Mouse (Mus musculus): ENCODE measurements at regions not wholly inside any gene's neighbourhood (a gene's known extent, or its start where the extent isn't known, plus 50 kb on each side); places are given as distances from the start of the nearest gene placed in this dataset.

DNA sequence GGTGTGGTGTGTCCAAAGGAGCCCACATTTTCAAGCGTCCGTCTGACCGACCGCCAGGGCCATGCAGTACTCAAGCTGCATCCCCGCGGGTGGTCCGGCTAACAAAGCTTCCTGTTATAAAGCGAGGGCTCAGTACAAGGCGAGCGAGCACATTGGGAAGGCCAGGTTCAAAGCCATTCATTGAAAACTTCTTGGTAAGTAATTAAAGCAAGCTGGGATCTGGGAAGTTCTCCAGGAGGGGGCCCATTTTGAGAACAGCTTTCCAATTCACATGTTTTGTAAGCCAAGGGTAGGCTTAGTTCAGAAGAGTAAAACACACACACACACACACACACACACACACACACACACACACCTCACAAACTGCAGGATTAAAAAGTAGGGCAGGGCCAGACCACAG lies 57.3 kb upstream of the Prep start:
- no peak overlapping the region for H3K27ac ChIP-seq (ENCODE audit: low read depth, low read length)
- H3K9ac ChIP-seq (ENCODE audit: low read length) = no peak overlapping the region
- H3K36me3 ChIP-seq (ENCODE audit: control insufficient read depth, insufficient read depth, low read length) = no peaks in the 10 kb centered on the region
- no peaks in the 10 kb centered on the region for H3K9me3 ChIP-seq (replicated peaks; ENCODE audit: control insufficient read depth, low read length)
- H3K27me3 ChIP-seq (replicated peaks; ENCODE audit: control insufficient read depth, insufficient read depth, low read length) = no peaks in the 10 kb centered on the region
- 3% methylated on average over 10 of the region's 10 CpGs for WGBS
- no peak overlapping the region for H3K4me3 ChIP-seq (ENCODE audit: low read depth, low read length)
- DNase-seq (ENCODE audit: low spot score) (peak; percentile 92), ATAC-seq (peak; percentile 94)
- H3K4me2 ChIP-seq (ENCODE audit: low read length) = no peak overlapping the region
- H3K4me1 ChIP-seq (ENCODE audit: control insufficient read depth, insufficient read depth, low read length) = peaks cover 7% of the 10 kb centered on the region; the same call in 1 of the 2 replicates

- Histone ChIP-seq H3K4me2 (ENCODE audit: low read length) (no peak overlapping the region), H3K4me3 (ENCODE audit: low read depth, low read length) (no peak overlapping the region), H3K9me3 (replicated peaks; ENCODE audit: control insufficient read depth, low read length) (no peaks in the 10 kb centered on the region), H3K4me1 (ENCODE audit: control insufficient read depth, insufficient read depth, low read length) (peaks cover 7% of the 10 kb centered on the region; the same call in 1 of the 2 replicates), H3K27ac (ENCODE audit: low read depth, low read length) (no peak overlapping the region), H3K9ac (ENCODE audit: low read length) (no peak overlapping the region), H3K36me3 (ENCODE audit: control insufficient read depth, insufficient read depth, low read length) (no peaks in the 10 kb centered on the region), H3K27me3 (replicated peaks; ENCODE audit: control insufficient read depth, insufficient read depth, low read length) (no peaks in the 10 kb centered on the region)
- ATAC-seq (peak; percentile 56), DNase-seq (ENCODE audit: low spot score) (no peak)
- WGBS = 31% methylated on average over 1 of the region's 1 CpGs
Observed at GRCm38 (mm10) chr10:45009235-45009634, 57.8 kb upstream of the Prep start.

- Histone ChIP-seq H3K27ac (ENCODE audit: low read depth, low read length) (no peak overlapping the region), H3K9me3 (replicated peaks; ENCODE audit: control insufficient read depth, low read length) (no peaks in the 10 kb centered on the region), H3K4me1 (ENCODE audit: control insufficient read depth, insufficient read depth, low read length) (0 out of 2 replicates have a peak, but pooled peaks cover 4% of the 10 kb centered on the region), H3K4me3 (ENCODE audit: low read depth, low read length) (no peak overlapping the region), H3K9ac (ENCODE audit: low read length) (no peak overlapping the region), H3K4me2 (ENCODE audit: low read length) (no peak overlapping the region), H3K27me3 (replicated peaks; ENCODE audit: control insufficient read depth, insufficient read depth, low read length) (peaks cover 3% of the 10 kb centered on the region; the same call in 1 of the 2 replicates), H3K36me3 (ENCODE audit: control insufficient read depth, insufficient read depth, low read length) (no peaks in the 10 kb centered on the region)
- DNase-seq (ENCODE audit: low spot score) = no peak
- WGBS = 56% methylated on average over 9 of the region's 9 CpGs
- ATAC-seq = no peak
Observed at GRCm38 (mm10) chr10:45004037-45004653, 62.9 kb upstream of the Prep start.

- 12% methylated on average over 2 of the region's 2 CpGs for WGBS
- Histone ChIP-seq H3K4me1 (ENCODE audit: control insufficient read depth, insufficient read depth, low read length) (0 out of 2 replicates have a peak, but pooled peaks cover 4% of the 10 kb centered on the region), H3K9ac (ENCODE audit: low read length) (no peak overlapping the region), H3K27ac (ENCODE audit: low read depth, low read length) (no peak overlapping the region), H3K36me3 (ENCODE audit: control insufficient read depth, insufficient read depth, low read length) (no peaks in the 10 kb centered on the region), H3K4me3 (ENCODE audit: low read depth, low read length) (no peak overlapping the region), H3K9me3 (replicated peaks; ENCODE audit: control insufficient read depth, low read length) (no peaks in the 10 kb centered on the region), H3K27me3 (replicated peaks; ENCODE audit: control insufficient read depth, insufficient read depth, low read length) (peaks cover 8% of the 10 kb centered on the region; the same call in 1 of the 2 replicates), H3K4me2 (ENCODE audit: low read length) (no peak overlapping the region)
- ATAC-seq (no peak), DNase-seq (ENCODE audit: low spot score) (peak; percentile 51)
Observed at GRCm38 (mm10) chr10:45003344-45003681, 63.7 kb upstream of the Prep start.

- Histone ChIP-seq H3K36me3 (ENCODE audit: control insufficient read depth, insufficient read depth, low read length) (no peaks in the 10 kb centered on the region), H3K9ac (ENCODE audit: low read length) (no peak overlapping the region), H3K4me1 (ENCODE audit: control insufficient read depth, insufficient read depth, low read length) (peaks cover 7% of the 10 kb centered on the region; the same call in 1 of the 2 replicates), H3K4me2 (ENCODE audit: low read length) (no peak overlapping the region), H3K4me3 (ENCODE audit: low read depth, low read length) (no peak overlapping the region), H3K9me3 (replicated peaks; ENCODE audit: control insufficient read depth, low read length) (no peaks in the 10 kb centered on the region), H3K27ac (ENCODE audit: low read depth, low read length) (no peak overlapping the region), H3K27me3 (replicated peaks; ENCODE audit: control insufficient read depth, insufficient read depth, low read length) (peaks cover 8% of the 10 kb centered on the region; the same call in 1 of the 2 replicates)
- no peak for ATAC-seq
- WGBS = 63% methylated on average over 8 of the region's 8 CpGs
- DNase-seq (ENCODE audit: low spot score) = no peak
Observed at GRCm38 (mm10) chr10:45002637-45003343, 64.2 kb upstream of the Prep start.

GRCm38 (mm10) chr10:45000873-45001859 lies 65.8 kb upstream of the Prep start:
- H3K27ac ChIP-seq (ENCODE audit: low read depth, low read length) = no peak overlapping the region
- ATAC-seq (peak; percentile 36), DNase-seq (ENCODE audit: low spot score) (peak; percentile 83)
- H3K4me1 ChIP-seq (ENCODE audit: control insufficient read depth, insufficient read depth, low read length) = peaks cover 9% of the 10 kb centered on the region; the same call in 1 of the 2 replicates
- peaks cover 8% of the 10 kb centered on the region; the same call in 1 of the 2 replicates for H3K27me3 ChIP-seq (replicated peaks; ENCODE audit: control insufficient read depth, insufficient read depth, low read length)
- no peaks in the 10 kb centered on the region for H3K36me3 ChIP-seq (ENCODE audit: control insufficient read depth, insufficient read depth, low read length)
- peak overlapping the region; percentile 30 for H3K4me3 ChIP-seq (ENCODE audit: low read depth, low read length)
- peak overlapping the region; percentile 55 for H3K9ac ChIP-seq (ENCODE audit: low read length)
- no peaks in the 10 kb centered on the region for H3K9me3 ChIP-seq (replicated peaks; ENCODE audit: control insufficient read depth, low read length)
- H3K4me2 ChIP-seq (ENCODE audit: low read length) = peak overlapping the region; percentile 51
- 46% methylated on average over 12 of the region's 12 CpGs for WGBS

DNA sequence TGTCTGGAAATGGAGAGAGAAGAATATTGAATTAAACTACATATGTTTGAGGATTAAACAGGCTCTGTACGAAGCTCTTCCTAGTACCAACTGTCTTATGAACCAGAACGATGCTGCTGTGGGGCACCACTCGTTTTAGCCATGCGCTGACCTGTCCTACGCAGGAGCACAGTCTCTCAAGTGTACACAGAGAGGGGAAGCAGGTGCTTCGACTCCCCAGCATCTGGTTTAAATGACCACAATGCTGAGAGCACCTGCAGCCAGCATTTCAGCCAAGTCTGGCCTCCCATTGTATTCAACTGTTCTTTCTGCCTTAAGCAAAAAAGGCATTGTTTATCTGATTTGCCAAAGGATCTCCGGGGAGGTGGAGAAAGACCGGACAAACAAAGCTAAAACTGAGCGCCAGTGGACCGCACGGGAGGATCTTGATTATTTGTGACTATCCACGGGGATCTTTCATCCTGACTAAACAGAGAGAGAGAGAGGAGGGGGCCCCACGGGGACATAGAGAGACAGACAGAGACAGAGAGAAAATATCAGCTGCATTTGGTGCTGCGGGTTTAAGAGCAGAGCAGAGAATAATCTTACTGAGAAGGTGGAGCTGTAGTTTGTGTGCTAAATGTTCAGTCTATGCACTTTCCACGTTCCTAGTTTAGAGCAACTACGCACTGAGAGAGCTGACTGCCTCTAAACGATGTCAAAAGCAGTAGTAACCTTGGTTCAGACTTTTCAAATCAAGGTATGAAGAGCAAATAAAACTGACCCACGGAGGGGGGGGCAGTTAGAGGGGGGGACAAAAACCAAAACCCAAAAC lies 66.8 kb upstream of the Prep start:
- WGBS = 9% methylated on average over 18 of the region's 18 CpGs
- H3K27ac ChIP-seq (ENCODE audit: low read depth, low read length) = no peak overlapping the region
- H3K4me2 ChIP-seq (ENCODE audit: low read length) = peak overlapping the region; percentile 51
- DNase-seq (ENCODE audit: low spot score) (peak; percentile 43), ATAC-seq (peak; percentile 48)
- peak overlapping the region; percentile 55 for H3K9ac ChIP-seq (ENCODE audit: low read length)
- peaks cover 8% of the 10 kb centered on the region; the same call in 1 of the 2 replicates for H3K27me3 ChIP-seq (replicated peaks; ENCODE audit: control insufficient read depth, insufficient read depth, low read length)
- H3K36me3 ChIP-seq (ENCODE audit: control insufficient read depth, insufficient read depth, low read length) = no peaks in the 10 kb centered on the region
- H3K9me3 ChIP-seq (replicated peaks; ENCODE audit: control insufficient read depth, low read length) = no peaks in the 10 kb centered on the region
- peaks cover 12% of the 10 kb centered on the region; the same call in 1 of the 2 replicates for H3K4me1 ChIP-seq (ENCODE audit: control insufficient read depth, insufficient read depth, low read length)
- peak overlapping the region; percentile 30 for H3K4me3 ChIP-seq (ENCODE audit: low read depth, low read length)

DNA sequence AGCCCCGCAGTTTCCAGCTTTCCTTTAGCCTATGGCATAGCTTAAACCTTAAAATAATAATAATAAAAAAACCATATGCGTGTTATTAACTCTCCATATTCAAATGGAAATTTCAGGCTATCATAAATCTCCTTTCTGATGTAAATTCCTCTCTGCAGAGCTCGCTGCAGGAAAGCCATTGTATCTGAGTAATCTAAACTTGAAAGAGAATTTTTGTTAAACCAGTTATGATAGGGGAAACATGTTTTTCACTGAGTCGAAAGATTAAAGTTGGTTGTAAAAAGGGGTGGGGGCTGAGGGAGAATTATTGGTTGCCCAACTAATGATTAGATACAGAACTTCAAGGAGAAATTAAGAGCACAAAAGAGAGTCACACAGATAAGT lies 69.1 kb upstream of the Prep start:
- Histone ChIP-seq H3K27ac (ENCODE audit: low read depth, low read length) (no peak overlapping the region), H3K4me3 (ENCODE audit: low read depth, low read length) (peak overlapping the region; percentile 19; the same call in 1 of the 2 replicates), H3K36me3 (ENCODE audit: control insufficient read depth, insufficient read depth, low read length) (no peaks in the 10 kb centered on the region), H3K9me3 (replicated peaks; ENCODE audit: control insufficient read depth, low read length) (no peaks in the 10 kb centered on the region), H3K4me1 (ENCODE audit: control insufficient read depth, insufficient read depth, low read length) (peaks cover 14% of the 10 kb centered on the region; the same call in 1 of the 2 replicates), H3K4me2 (ENCODE audit: low read length) (peak overlapping the region; percentile 49), H3K27me3 (replicated peaks; ENCODE audit: control insufficient read depth, insufficient read depth, low read length) (peaks cover 8% of the 10 kb centered on the region; the same call in 1 of the 2 replicates), H3K9ac (ENCODE audit: low read length) (peak overlapping the region; percentile 37; the same call in 1 of the 2 replicates)
- DNase-seq (ENCODE audit: low spot score) (no peak), ATAC-seq (0 out of 2 replicates have a peak, but pooled peaks have one; percentile 0)
- 2% methylated on average over 4 of the region's 4 CpGs for WGBS

Measured in forebrain, embryonic 14.5 days (tissue).